Mouse (Mus musculus): ENCODE measurements around the gene Ccl9. TPM values are rescaled to one million over a fixed set of nuclear protein-coding genes. Genes with fewer than 3 reads are reported as not detected.

Gene Ccl9
- 1.1 and 3.4 TPM in 2 replicates for polyA plus RNA-seq (2011; ENCODE audit: insufficient read length, low read depth, missing spikeins)

DNA sequence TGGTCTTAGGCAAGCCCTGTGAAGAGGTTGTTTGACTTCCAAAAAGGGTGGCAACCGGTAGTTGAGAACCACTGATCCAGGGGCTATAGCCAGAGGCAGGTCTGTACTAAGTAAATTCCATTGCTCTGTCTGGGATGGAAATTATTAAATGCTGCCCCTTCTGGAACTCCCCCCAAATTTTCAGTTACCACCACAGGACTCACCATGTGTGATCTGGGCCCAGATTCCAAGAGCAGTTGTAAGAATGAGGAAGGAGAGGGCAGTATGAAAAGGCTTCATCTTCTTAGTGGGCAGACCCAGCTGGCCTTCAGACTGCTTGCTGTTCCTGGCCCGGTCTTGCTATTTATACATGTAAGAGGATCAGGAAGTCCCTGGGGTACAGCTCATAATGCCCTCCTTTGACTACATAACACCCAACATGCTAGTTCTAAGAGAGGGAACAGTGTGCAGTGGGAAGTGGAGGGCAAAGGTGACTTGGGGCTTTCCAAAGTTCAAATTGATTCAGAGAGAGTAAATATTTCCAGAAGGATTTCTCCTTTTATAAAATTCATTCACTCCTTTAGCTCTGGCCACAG is at the start of gene Ccl9:
Gene Ccl9 (minus strand): TSS at position 451 of the 575 bp plus-strand sequence.
- peaks cover 16% of the 10 kb centered on the region; the same call in 1 of the 2 replicates for H3K4me1 ChIP-seq (ENCODE audit: control insufficient read depth, insufficient read depth, low read length)
- peak within 1 kb of the TSS; percentile 92 for H3K27ac ChIP-seq (ENCODE audit: insufficient read depth, low read length)
- TF ChIP-seq CTCF (IDR thresholded peaks at IDR 0.05; ENCODE audit: borderline replicate concordance, insufficient read depth, low read length), result no peak
- TF ChIP-seq POLR2A (IDR thresholded peaks at IDR 0.05; ENCODE audit: low read depth, low read length), result no peak
- H3K4me3 ChIP-seq (ENCODE audit: insufficient read depth, low read length), result no peak within 1 kb of the TSS

DNA sequence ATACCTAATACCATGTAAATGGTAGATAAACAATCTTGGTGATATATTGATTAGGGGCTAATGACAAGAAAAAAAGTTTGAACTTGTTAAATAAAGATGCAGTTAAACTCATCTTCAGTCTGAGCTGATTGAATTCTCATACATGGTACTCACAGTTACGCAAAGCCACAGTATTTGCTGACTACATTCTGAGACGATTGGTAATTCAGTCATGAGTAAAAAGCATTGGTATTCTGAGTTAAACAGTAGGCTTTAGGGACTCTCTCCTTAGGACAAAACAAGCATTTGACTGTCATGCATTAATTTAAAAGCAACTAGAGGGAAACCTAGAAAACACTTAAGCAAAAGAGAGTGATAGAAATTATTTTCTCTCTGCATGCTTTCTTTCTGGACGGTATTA is 45.1 kb upstream of the Ccl9 start:
- TF ChIP-seq CTCF (IDR thresholded peaks at IDR 0.05; ENCODE audit: borderline replicate concordance, insufficient read depth, low read length) (no peak), POLR2A (IDR thresholded peaks at IDR 0.05; ENCODE audit: low read depth, low read length) (no peak)
- Histone ChIP-seq H3K27ac (ENCODE audit: insufficient read depth, low read length) (peak overlapping the region; percentile 61; the same call in 1 of the 2 replicates), H3K4me1 (ENCODE audit: control insufficient read depth, insufficient read depth, low read length) (no peaks in the 10 kb centered on the region), H3K4me3 (ENCODE audit: insufficient read depth, low read length) (no peak overlapping the region)

DNA sequence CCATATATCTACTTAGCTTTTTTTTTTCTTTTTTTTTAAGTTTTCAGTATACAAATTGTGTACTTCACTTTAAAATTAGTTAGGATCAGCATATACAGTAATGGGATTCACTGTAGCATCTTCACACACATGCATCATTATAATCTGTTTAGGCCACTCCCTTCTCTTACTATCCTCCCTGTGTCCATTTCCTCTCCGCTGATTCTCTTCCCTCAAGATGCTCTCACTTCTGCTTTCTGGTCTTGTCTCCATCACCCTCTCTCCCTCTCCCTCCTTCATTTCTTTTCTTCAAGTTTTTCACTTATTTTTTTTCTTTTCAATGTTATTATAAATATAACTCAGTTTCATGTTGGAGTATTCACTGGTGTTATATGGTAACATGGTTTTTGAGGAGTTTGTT is 40.6 kb upstream of the Ccl9 start:
- H3K4me3 ChIP-seq (ENCODE audit: insufficient read depth, low read length), result no peak overlapping the region
- TF ChIP-seq POLR2A (IDR thresholded peaks at IDR 0.05; ENCODE audit: low read depth, low read length) (no peak), CTCF (IDR thresholded peaks at IDR 0.05; ENCODE audit: borderline replicate concordance, insufficient read depth, low read length) (no peak)
- no peak overlapping the region for H3K27ac ChIP-seq (ENCODE audit: insufficient read depth, low read length)
- H3K4me1 ChIP-seq (ENCODE audit: control insufficient read depth, insufficient read depth, low read length), result peaks cover 4% of the 10 kb centered on the region

DNA sequence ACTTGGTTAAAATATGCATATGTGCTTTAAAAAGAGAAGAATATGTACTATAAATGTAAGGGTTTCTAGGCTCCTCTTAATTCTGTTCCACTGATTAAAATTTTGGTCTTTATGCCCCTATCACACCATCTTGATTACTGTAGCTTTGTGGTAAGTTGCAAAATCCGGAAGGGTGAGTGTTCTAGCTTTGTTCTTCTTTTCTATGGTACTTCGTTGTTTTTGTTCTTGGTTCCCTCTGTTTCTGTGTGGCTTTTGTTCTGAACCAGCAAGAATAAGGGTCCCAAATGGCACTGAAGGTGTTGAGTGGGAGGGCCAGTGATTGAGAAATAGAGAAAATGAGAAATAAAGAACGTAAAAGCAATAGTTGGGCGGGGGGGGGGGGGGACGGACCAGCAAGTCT is 39.8 kb upstream of the Ccl9 start:
- Histone ChIP-seq H3K4me3 (ENCODE audit: insufficient read depth, low read length) (no peak overlapping the region), H3K27ac (ENCODE audit: insufficient read depth, low read length) (no peak overlapping the region), H3K4me1 (ENCODE audit: control insufficient read depth, insufficient read depth, low read length) (peaks cover 4% of the 10 kb centered on the region)
- TF ChIP-seq CTCF (IDR thresholded peaks at IDR 0.05; ENCODE audit: borderline replicate concordance, insufficient read depth, low read length), result no peak
- no peak for TF ChIP-seq POLR2A (IDR thresholded peaks at IDR 0.05; ENCODE audit: low read depth, low read length)

DNA sequence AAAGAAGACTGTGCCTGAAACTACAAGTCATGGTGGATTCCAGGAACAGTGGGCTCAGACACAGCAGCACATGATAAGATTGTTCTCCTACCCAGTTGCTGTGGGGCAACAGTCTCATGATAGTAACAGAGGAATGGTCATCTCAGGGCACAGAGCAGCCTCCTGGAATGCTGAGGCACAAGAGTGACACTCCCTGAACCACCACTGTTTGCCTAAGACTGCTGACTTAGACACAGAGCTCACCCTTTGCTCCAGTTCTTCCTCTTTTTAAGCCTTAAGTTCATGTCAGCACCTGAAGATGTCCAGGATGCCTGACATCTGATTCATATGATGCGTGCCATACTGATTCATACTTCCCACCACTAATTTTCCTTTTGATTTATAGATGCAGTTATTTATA is 38.1 kb upstream of the Ccl9 start:
- Histone ChIP-seq H3K4me1 (ENCODE audit: control insufficient read depth, insufficient read depth, low read length) (peaks cover 4% of the 10 kb centered on the region), H3K27ac (ENCODE audit: insufficient read depth, low read length) (no peak overlapping the region), H3K4me3 (ENCODE audit: insufficient read depth, low read length) (no peak overlapping the region)
- TF ChIP-seq POLR2A (IDR thresholded peaks at IDR 0.05; ENCODE audit: low read depth, low read length) (no peak), CTCF (IDR thresholded peaks at IDR 0.05; ENCODE audit: borderline replicate concordance, insufficient read depth, low read length) (no peak)

DNA sequence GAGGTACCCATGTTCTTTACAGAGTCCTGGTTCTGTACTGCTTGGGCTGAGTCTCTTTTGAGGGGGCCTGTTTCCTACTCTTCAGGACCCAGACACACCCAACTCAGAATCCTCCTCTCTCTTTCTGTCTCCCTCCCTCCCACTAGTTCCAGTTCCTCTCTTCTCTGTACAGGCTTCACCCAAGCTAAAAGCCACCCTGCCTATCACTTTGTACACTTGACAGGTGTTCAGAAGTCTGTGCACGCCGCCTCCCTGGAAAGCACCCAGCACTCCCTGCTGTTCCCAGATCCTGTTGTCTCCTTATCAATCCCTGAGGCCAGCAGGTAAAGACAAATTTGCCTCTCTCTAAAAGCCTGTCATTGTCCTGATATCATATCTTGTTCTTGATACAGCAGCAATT is 32.5 kb upstream of the Ccl9 start:
- Histone ChIP-seq H3K4me1 (ENCODE audit: control insufficient read depth, insufficient read depth, low read length) (no peaks in the 10 kb centered on the region), H3K27ac (ENCODE audit: insufficient read depth, low read length) (no peak overlapping the region), H3K4me3 (ENCODE audit: insufficient read depth, low read length) (no peak overlapping the region)
- no peak for TF ChIP-seq POLR2A (IDR thresholded peaks at IDR 0.05; ENCODE audit: low read depth, low read length)
- TF ChIP-seq CTCF (IDR thresholded peaks at IDR 0.05; ENCODE audit: borderline replicate concordance, insufficient read depth, low read length), result no peak

DNA sequence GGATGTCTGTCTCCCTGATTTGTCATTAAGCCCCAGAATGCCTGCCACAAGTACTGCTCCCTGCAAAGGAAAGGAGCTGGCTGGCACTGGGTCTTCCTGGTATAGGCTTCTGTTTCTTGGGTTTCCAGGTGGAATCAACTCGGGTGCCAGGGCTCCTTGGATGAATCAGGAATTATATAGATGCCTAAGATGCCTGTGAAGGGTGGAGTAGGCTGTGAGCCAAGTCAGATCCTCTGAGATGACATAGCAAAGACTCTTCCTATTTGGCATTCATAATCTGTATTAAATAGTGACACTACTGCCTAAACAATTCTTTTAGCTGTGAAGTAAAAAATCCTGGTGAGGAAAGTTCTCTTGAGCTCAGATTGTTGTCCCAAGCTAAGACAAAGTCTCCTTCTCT is 28.0 kb upstream of the Ccl9 start:
- Histone ChIP-seq H3K27ac (ENCODE audit: insufficient read depth, low read length) (no peak overlapping the region), H3K4me3 (ENCODE audit: insufficient read depth, low read length) (no peak overlapping the region), H3K4me1 (ENCODE audit: control insufficient read depth, insufficient read depth, low read length) (no peaks in the 10 kb centered on the region)
- TF ChIP-seq CTCF (IDR thresholded peaks at IDR 0.05; ENCODE audit: borderline replicate concordance, insufficient read depth, low read length) (no peak), POLR2A (IDR thresholded peaks at IDR 0.05; ENCODE audit: low read depth, low read length) (no peak)

DNA sequence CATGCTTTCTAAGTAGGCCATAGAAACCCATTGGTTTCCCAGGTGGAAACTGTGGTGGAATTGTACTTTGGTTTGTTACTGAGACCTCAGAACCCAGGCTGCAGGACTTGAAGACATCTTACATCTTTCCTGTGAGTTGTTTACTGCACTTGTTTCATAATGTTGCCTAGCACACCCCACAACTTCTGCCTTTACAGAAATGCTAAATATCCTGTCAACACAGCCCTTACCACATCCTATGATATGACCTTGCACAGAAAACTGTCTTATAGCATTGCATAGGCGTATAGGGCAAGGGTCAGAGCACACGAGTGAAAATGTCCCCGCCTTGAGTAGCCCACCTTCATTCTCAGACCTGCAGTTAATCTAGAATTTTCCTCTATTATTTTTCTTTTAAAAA is 27.1 kb upstream of the Ccl9 start:
- H3K27ac ChIP-seq (ENCODE audit: insufficient read depth, low read length), result no peak overlapping the region
- no peaks in the 10 kb centered on the region for H3K4me1 ChIP-seq (ENCODE audit: control insufficient read depth, insufficient read depth, low read length)
- TF ChIP-seq CTCF (IDR thresholded peaks at IDR 0.05; ENCODE audit: borderline replicate concordance, insufficient read depth, low read length) (no peak), POLR2A (IDR thresholded peaks at IDR 0.05; ENCODE audit: low read depth, low read length) (no peak)
- no peak overlapping the region for H3K4me3 ChIP-seq (ENCODE audit: insufficient read depth, low read length)

DNA sequence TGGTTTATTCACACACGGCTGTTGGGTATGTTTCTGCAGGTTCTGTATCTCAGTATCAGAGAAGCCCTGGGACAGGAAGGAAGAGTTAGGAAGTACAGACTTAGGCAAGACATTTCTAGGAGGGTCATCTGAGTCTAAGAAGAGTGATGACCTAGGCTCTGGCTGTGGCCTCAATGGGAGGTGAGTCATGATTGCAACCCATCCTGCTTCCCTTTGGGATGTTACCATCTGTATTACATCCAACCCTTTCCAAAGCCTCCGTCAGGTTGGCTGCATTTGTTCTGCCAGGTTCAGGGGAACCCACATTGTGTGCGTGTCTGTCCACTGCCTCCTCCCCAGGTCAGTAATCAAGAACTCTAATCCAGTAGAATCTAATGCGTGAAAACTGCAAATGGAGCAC is 26.3 kb upstream of the Ccl9 start:
- no peaks in the 10 kb centered on the region for H3K4me1 ChIP-seq (ENCODE audit: control insufficient read depth, insufficient read depth, low read length)
- no peak overlapping the region for H3K4me3 ChIP-seq (ENCODE audit: insufficient read depth, low read length)
- TF ChIP-seq POLR2A (IDR thresholded peaks at IDR 0.05; ENCODE audit: low read depth, low read length), result no peak
- TF ChIP-seq CTCF (IDR thresholded peaks at IDR 0.05; ENCODE audit: borderline replicate concordance, insufficient read depth, low read length), result no peak
- H3K27ac ChIP-seq (ENCODE audit: insufficient read depth, low read length), result no peak overlapping the region

DNA sequence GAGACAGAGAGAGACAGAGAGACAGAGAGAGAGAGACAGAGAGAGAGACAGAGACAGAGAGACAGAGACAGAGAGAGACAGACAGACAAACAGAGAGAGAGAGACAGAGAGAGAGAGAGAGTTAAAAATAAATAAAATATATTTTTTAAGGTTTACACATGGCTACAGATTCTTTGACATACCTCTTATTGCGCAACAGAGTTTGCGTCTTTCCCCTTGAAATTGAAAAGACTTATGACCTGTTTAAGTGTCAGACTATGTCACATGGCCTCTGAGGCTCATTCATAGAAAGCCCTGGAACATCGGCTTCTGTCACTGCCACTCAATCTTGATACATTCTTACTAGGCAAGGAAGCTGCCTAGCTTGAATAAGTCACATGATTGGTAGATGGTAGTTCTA is 25.0 kb upstream of the Ccl9 start:
- Histone ChIP-seq H3K27ac (ENCODE audit: insufficient read depth, low read length) (no peak overlapping the region), H3K4me3 (ENCODE audit: insufficient read depth, low read length) (no peak overlapping the region), H3K4me1 (ENCODE audit: control insufficient read depth, insufficient read depth, low read length) (no peaks in the 10 kb centered on the region)
- no peak for TF ChIP-seq POLR2A (IDR thresholded peaks at IDR 0.05; ENCODE audit: low read depth, low read length)
- no peak for TF ChIP-seq CTCF (IDR thresholded peaks at IDR 0.05; ENCODE audit: borderline replicate concordance, insufficient read depth, low read length)

Measured in embryonic fibroblast, embryonic 13.5 days (primary cell).